Mouse (Mus musculus) v-Abl transformed pro-B cells (cell line): Measurements from ENCODE around the gene Rita1.

ENCODE experiments used
- in situ Hi-C, 2 experiments: fragments of 400-800 bp; cut with MboI; formaldehyde crosslinking; loops; one replicate each; pipeline ENCODE4 v1.15.1; 2025; ENCODE audit not compliant: unreplicated experiment in 2 of 2

The Rita1 gene

DNA sequence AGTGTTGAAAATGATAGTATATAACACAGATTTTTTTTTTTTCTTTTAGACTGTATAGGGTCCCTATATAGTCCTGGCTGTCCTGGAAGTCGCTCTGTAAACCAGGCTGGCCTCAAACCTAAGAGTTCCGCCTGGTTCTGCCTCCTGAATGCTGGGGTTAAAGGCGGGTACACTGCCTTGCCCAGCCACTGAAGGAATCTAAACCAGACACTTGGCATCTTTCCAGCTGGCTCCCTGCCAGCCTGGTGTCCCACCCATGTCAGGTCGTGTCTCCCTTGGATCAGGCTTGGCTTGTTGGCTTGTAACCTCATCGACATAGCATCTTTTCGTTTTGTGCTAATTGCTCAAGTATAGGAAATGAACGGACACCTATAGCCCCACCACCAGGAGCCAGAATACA is 16.2 kb upstream of the Rita1 start:
- in situ Hi-C loops = no loop called here

DNA sequence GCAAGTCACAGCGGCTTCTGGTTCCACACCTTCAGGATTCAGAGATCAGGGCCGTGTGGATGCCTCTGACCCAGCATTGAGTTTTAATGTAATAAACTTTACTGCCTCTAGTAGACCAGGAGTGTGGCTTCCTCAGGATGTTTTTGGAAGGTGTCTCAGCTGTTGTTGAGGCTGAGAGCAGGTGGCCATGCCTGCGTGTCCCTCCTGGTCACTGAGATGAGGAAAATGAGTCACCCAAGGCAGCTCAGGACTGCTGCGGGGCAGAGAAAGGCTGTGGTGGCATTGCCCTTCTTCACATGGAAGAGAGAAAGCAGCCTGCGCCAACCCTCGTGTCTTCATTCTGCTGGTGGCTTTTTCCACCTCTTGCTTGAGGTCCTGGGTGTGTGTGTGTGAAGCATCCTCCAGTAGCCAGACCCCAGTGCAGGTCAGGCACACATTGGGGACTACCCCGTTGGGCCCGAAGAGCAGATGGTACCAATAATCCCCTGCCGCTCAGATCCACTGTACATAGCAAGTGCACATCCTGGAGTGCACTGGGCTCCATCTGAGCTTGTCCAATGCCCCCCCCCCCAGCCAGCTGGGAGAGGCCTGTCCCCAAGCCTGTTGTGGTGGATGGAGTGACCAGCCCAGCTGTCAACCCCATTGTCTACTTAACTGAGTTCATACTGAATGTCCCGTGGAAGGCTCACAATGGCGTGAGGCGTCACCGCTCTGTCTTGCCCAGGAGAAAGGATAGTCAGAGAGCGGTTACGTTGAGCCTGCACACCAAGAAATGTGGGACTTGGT is 15.3 kb upstream of the Rita1 start:
- in situ Hi-C loops = no loop called here

DNA sequence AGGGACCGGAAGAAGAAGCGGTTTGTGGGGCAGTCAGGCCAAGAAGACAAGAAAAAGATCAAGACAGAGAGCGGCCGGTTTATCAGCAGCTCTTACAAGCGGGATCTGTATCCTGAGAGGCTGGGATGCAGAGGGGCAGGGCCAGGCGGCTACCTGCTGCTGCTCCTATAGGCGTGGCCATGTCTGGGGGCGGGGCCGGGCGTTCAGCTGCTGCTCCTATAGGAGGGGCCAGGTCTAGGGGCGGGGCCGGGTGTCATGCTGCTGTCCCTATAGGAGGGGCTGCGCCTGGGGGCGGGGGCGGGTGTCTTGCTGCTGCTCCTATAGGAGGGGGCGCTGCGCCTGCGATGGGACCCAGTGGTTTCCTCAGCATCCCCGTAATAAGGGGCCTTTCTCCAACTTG is 14.0 kb upstream of the Rita1 start:
- in situ Hi-C loops = no loop called here

DNA sequence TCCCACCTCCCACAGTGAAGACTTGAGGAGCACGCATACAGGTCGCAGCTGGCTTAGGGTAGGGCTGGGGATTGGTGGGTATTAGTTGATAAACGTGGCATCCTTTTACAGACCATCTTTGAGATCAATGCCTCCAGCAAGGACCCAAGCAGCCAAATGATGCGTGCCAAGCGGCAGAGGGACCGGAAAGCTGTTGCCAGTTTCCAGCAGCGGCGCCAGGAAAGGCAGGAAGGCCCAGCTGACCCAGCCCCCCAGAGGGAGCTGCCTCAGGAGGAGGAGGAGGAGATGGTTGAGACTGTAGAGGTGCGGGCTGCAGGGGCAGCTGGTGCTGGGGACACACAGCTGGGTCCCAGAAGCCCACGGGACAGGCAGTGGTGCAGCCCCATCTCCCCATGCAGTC is 12.0 kb upstream of the Rita1 start:
- in situ Hi-C loops = loop anchor here in 1 of 2 experiments (25.0 kb wide), 1 partner anchor 487 kb away; no protein-coding TSS in a partner anchor

DNA sequence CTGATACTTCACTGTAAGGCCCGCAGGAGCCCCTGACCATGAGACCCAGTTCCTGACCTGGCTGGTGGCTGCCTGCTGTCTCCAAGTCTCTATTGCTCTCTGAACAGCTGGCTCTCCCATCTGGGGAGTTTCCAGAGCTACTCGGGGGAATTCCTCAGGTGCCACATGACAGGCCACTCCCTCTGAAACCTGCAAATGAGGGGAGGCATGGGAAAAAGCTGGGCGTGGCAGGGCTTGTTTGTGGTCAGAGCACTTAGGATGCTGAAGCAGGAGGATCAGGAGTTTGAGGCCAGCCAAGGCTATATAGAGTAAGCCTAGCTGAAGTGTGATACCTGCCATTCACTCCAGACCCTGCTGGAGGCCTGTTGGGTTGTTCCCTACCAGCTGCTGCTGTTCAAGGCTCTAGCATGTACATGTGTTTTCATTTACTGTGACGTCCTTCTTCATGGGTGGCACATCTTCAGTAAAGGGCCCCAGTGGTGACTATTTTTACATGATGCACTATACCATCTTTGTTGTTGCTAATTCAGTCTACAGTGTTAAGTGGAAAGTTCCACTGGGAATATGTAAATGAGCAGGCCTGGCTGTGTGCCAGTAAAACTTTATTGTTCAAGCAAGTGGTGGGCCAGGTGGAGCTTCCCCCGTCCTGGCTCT is 9.9 kb upstream of the Rita1 start:
- in situ Hi-C loops = loop anchor here in 1 of 2 experiments (25.0 kb wide), 1 partner anchor 485 kb away; no protein-coding TSS in a partner anchor

DNA sequence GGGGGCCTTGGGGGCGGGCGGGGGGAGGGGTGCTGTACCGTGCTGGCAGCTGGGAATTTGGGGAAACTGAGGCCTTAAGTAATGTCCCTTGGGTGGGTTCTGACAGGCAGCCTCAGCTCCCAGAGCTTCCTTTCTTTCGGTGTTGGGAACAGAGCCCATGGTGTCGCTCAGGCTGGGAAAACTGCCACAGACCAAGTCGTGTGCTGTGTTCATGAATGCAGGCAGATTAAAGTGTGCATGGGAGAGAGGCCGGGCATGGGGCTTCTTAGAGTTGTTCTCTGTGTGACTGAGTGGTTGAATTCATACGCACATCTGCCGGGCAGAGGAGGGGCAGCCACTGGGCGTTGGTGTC is 9.4 kb upstream of the Rita1 start:
- in situ Hi-C loops = loop anchor here in 1 of 2 experiments (25.0 kb wide), 1 partner anchor 485 kb away; no protein-coding TSS in a partner anchor

DNA sequence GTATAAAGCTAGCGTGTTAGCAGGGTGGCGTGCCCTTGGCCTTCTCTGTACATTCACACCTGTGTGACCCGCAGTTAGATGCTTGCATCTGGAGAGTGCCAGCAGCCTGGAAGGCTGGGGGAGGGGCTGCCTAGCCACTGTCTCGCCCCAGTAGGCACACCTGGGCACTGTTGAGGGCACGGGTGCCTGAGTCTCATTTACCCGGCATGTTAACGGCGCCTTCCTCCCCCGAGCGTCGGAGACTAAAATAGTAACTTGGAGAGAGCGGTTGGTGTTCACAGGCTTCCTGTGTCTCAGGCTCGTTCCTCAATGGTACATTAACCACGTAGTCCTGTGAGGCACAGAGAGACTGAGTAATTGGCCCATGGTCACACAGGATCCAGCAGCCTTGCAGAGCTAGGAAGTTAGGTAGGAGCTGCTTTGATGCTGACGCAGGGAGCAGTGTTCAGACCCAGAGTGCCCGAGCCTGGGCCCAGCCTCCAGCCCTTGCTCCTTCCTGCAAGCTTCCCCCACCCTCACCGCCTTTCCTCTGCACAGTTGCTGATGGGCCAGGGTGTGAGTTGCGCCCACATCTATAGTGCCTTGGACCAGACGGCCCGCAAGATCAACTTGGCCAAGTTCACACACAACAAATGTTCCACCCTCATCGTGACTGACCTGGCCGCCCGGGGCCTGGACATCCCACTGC is 8.8 kb upstream of the Rita1 start:
- in situ Hi-C loops = loop anchor here in 1 of 2 experiments (25.0 kb wide), 1 partner anchor 484 kb away; no protein-coding TSS in a partner anchor

DNA sequence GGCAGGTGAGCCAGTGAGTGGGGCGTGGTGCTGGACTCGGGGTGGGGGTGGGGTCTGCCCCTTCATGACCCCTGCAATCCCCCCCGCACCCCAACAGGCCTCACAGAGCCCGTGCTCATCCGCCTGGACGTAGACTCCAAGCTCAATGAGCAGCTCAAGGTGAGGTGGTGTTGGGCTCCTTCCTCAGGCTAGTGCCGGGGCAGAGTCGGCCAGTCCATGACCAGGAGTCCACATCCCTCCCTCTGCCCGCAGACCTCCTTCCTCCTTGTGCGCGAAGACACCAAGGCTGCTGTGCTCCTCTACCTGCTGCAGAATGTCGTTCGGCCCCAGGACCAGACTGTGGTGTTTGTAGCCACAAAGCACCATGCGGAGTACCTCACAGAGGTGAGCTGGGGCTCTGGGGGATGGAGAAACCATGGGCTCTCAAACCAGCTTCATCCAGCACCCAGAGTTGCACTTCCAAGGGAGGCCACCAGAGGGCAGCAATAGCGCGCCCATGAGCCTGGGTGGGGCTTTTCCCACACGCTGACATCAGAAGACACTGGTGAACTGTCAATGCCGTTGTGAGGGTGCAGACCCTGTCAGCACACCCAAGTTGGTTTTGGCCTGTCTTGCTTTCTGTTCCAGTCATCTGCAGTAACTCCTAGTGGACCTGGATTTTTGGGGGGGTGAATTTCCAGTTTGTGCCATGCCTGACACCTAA is 8.1 kb upstream of the Rita1 start:
- in situ Hi-C loops = loop anchor here in 1 of 2 experiments (25.0 kb wide), 1 partner anchor 483 kb away; no protein-coding TSS in a partner anchor

DNA sequence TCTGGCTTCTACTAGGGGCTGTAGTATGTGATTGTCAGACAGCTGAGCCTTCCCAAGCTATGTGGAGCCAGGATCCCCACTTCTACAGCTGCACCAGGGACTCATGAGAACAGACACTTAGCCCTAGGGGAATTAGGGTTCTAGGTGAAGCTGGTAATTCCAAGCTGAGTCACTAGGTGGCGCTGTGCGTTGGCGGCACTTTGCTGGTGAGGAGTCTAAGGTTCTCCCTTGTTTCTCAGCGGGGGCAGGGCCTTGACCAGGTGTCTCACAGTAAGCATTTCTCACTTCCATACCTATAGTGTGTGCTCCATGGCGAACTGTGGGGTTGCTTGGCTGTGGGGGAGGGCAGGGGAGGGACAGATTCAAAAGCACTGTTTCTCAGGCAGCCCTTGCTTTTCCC is 6.8 kb upstream of the Rita1 start:
- in situ Hi-C loops = loop anchor here (5.0 to 25.0 kb wide), 5 partner anchors 58 to 482 kb away; partner anchors contain the start of genes Dtx1 (in 2 of the 2) and Oas2 (in 2 of the 2)

DNA sequence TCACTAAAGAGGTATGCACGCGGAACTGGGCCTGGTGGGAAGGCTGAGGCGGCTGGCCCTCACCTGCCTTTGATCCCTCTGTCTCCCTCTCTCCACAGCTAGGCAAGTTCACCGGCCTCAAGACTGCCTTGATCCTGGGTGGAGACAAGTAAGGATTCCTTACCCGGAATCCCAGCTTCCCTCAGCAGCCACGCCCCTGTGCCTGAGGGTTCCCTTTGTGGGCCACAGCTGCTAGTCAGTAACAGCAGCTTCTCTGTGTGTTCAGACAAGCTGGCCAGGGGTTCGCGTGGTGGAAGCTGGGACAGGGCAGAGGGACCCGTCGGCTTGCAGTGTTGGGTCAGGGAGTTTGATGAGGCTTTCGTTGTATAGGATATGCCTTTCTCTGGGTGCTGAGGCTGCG is 6.4 kb upstream of the Rita1 start:
- in situ Hi-C loops = loop anchor here (5.0 to 25.0 kb wide), 5 partner anchors 59 to 481 kb away; partner anchors contain the start of genes Dtx1 (in 2 of the 2) and Oas2 (in 2 of the 2)

DNA sequence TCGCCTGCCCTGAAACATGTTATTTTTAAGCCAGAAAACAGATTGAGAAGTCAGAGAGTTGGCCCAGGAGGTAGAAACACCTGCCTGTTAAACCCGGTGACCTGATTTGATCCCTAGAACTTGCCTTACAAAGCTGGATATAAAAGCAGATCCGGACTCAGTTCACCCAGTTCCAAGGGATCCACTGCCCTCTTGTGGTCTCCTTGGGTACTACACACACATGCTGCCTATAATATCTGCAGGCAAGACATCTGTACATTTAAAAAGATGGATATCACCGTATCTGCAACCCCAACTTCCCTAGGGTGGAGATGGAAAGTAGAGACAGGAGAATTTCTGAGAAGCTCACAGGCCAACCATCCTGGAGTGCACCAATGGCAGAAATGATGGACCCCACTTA is 3.5 kb upstream of the Rita1 start:
- in situ Hi-C loops = loop anchor here (5.0 to 25.0 kb wide), 5 partner anchors 61 to 479 kb away; partner anchors contain the start of genes Dtx1 (in 2 of the 2) and Oas2 (in 2 of the 2)

DNA sequence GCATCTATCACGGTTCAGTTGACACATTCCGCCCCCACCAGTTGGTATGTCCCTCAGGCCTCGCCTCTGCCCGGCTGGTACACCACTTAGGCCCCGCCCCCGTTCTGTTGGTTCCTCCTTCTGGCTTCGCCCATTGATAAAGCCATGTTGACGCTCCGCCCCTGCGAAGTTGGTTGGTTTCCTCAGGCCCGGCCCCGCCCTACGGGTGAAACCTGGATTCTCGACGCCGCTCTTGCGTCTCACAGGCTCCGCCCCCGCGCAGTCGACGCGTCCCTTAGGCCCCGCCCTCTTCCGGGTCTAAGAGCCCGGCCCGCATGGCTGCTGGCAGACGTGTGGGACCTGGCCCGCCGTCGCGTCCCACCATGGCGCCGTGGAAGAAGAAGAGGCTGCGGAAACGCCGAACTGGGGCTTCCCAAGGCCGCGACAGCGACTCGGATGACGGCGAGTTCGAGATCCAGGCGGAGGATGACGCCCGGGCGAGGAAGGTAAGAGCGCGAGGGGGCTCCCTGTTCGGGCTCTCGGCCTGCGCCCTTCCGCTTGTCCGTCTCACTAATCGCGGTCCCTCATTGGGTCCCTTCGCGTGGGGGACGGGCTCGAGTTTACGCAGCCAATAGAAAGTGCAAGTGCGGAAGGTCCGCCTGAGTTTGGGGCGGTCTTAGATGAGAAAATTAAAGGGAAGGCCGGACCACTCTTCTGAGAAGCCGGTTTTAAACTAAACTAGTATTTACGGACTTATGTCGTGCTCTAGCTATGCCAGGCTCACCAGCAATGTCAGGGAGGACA is 624 bp upstream of the Rita1 start:
- in situ Hi-C loops = loop anchor here in 1 of 2 experiments (10.0 to 25.0 kb wide), 2 partner anchors 132 to 476 kb away; partner anchors contain the start of gene Oas2

DNA sequence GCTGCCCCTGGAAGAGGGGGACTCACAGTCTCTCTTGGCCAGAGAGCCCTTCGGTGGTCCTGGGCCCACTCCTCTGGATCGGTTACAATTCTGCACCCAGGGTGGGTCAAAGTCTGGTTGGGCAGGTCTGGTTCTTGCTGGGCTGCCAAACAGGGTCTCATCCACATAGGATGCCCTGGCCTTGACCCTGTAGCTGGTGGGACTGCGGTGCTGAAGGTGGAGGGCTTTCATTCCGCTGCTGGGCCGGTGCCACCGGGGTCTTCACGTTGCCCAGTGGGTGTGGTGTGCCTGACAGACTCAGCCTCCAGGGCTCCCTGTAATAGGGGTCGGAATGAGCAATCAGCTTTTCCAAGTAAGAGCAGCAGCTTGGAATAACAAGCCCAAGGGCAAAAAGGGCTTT is 973 bp downstream of the Rita1 start:
- in situ Hi-C loops = loop anchor here in 1 of 2 experiments (10.0 to 25.0 kb wide), 2 partner anchors 133 to 474 kb away; partner anchors contain the start of gene Oas2

DNA sequence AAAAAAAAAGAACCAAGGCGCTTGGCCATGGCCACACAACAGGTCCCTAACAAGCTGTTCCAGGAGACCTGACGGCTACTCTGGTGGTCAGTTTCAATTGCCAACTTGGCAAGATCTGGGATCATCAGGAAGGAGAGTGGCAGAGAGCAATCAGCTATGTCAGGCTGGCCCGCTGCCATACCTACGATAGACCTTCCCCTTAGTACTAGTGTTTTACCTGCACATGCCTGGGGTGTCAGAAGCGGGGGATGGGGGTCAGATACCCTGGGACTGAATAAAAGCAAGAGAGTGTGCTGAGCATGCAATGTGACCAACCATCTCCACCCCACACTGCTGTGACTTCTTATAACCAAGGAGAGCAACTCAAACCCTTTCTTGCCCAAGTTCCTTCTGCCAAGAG is 1.5 kb downstream of the Rita1 start:
- in situ Hi-C loops = loop anchor here in 1 of 2 experiments (10.0 to 25.0 kb wide), 2 partner anchors 134 to 474 kb away; partner anchors contain the start of gene Oas2

DNA sequence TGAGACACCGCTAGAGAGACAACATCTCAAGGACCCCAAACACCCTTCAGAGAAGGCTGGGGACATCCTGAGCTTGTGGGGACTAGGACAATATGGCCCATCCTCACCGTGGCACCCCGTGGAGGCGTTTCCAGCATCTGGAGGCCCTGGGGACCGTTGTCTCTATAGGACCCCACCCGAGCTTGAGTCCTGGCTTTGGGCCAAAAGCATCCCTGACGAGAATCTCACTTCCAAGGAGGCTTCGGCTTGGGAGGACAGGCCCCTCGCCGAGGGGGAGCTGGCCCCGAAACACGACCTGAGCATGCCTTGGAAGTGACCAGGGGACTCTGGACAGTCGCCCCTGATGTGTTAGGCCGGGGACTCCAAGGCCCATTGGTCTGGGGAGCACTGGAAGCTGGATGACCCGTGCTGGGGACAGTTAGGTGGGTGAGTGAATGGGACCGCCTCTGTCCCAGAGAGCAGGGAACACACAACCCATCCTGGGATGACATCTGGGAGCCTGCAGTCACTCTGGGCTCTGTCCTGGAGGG is 3.1 kb downstream of the Rita1 start:
- in situ Hi-C loops = loop anchor here (5.0 to 25.0 kb wide), 4 partner anchors 105 to 485 kb away; partner anchors contain the start of gene Plbd2 (in 2 of the 2)

DNA sequence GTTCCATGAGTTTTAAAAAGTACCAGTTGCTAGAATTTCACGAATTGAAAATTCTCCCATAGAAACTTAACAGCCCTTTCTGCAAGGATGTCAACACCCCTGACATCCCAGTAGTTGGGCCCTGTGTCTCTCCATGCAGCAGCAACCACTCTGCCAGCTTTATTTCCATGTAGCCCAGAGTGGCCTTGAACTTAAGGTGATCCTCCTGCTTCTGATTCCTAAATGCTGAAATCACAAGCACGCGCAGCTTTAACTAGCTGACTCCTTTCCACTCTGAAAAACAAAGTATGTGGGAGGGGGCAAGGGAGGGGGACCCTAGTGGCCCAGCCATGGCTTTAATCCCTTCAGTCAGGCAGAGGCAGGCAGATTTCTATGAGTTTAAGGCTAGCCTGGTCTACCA is 5.1 kb downstream of the Rita1 start:
- in situ Hi-C loops = loop anchor here (5.0 to 25.0 kb wide), 4 partner anchors 103 to 483 kb away; partner anchors contain the start of gene Plbd2 (in 2 of the 2)

DNA sequence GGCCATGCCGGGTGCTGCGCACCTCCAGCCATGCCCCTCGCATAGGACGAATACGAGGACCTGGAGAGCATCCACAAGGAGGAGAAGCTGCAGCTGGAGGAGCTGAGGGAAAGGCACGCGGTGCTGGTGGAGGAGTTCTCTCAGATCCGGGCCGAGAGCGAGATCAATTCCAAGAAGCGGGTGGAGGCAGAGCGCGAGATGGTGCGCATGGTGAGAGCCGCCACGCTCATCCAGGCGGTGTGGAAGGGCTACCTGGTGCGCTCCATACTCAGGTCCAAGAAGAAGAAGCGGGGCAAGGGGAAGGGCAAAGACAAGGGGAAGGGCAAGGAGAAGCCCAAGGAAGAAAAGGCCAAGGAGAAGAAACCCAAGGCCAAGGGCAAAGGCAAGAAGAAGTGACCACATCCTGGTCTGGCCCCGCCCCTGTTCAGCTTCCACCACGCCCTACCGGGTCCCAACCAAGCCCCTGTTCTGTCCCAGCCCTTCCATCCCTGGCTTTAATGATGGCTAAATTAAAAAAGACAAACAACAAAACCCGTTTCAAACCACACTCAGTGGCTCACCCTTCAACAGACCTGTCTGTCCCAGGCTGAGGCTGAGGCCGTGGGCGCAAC is 5.7 kb downstream of the Rita1 start:
- in situ Hi-C loops = loop anchor here (5.0 to 25.0 kb wide), 4 partner anchors 102 to 482 kb away; partner anchors contain the start of gene Plbd2 (in 2 of the 2)

DNA sequence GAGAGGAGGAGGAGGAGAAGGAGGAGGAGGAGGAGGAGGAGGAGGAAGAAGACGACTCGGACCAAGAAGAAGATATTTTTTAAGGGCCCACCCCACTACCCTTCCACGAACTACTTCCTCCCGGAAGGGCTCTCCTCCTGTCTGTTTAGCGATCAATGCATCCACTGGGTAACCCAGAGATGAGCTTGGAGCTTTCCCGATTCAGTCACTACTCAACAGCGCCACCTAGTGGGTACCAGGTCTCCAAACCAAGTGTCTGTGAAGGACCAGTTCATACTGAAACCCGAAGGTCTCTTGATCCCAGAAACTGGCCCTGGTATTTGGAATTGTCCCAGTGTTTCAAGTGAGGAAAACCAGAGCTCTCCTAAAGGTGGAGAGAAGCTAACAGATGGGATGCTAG is 6.7 kb downstream of the Rita1 start:
- in situ Hi-C loops = loop anchor here (5.0 to 25.0 kb wide), 4 partner anchors 101 to 481 kb away; partner anchors contain the start of gene Plbd2 (in 2 of the 2)
